Mouse (Mus musculus): ENCODE measurements at regions not wholly inside any gene's neighbourhood (a gene's known extent, or its start where the extent isn't known, plus 50 kb on each side); places are given as distances from the start of the nearest gene placed in this dataset.

- Histone ChIP-seq H3K27ac (ENCODE audit: insufficient read depth, low read depth, low read length) (0 out of 2 replicates have a peak overlapping the region, but pooled peaks have one; percentile 2), H3K27me3 (replicated peaks; ENCODE audit: control insufficient read depth, insufficient read depth, low read length) (no peaks in the 10 kb centered on the region), H3K36me3 (ENCODE audit: control insufficient read depth, insufficient read depth, low read length) (no peaks in the 10 kb centered on the region), H3K4me3 (ENCODE audit: insufficient read depth, low read depth, low read length) (peak overlapping the region; percentile 65), H3K4me1 (ENCODE audit: control insufficient read depth, insufficient read depth, low read length) (peaks cover 8% of the 10 kb centered on the region)
- TF ChIP-seq POLR2A (IDR thresholded peaks at IDR 0.05; ENCODE audit: low read depth, low read length): no peak
- TF ChIP-seq CTCF (conservative IDR thresholded peaks at IDR 0.05; ENCODE audit: insufficient read depth, insufficient read length, low read depth, low read length): no peak
- no peak for DNase-seq
- WGBS: 4% methylated on average over 9 of the region's 9 CpGs
Observed at GRCm38 (mm10) chr7:58398558-58399144, 257.3 kb upstream of the Atp10a start.

DNA sequence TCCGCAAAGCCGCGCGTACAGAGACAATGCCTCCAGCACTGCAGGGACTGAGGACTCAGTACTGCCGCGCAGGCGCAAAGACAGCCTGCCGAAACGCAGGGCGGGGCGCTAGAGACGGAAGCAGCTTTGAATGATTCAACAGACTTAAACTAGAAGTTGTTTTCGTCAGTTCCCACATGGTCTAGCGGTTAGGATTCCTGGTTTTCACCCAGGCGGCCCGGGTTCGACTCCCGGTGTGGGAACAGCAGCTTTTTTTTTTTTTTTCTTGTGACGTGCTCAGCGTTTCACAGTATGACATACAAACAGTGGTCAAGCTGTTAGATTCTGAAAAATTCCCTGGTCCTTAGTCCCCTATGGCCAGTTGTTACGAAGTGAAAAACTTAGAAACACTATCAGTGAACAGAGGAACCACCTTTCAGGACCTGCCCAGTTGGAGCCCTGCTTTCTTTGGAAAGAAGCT is 256.8 kb upstream of the Atp10a start:
- under 1% methylated on average over 21 of the region's 21 CpGs for WGBS
- peak; percentile 96 for DNase-seq
- H3K27ac ChIP-seq (ENCODE audit: insufficient read depth, low read depth, low read length): no peak overlapping the region
- H3K36me3 ChIP-seq (ENCODE audit: control insufficient read depth, insufficient read depth, low read length): no peaks in the 10 kb centered on the region
- TF ChIP-seq CTCF (conservative IDR thresholded peaks at IDR 0.05; ENCODE audit: insufficient read depth, insufficient read length, low read depth, low read length): no peak
- no peak for TF ChIP-seq POLR2A (IDR thresholded peaks at IDR 0.05; ENCODE audit: low read depth, low read length)
- no peaks in the 10 kb centered on the region for H3K27me3 ChIP-seq (replicated peaks; ENCODE audit: control insufficient read depth, insufficient read depth, low read length)
- H3K4me3 ChIP-seq (ENCODE audit: insufficient read depth, low read depth, low read length): peak overlapping the region; percentile 65
- H3K4me1 ChIP-seq (ENCODE audit: control insufficient read depth, insufficient read depth, low read length): peaks cover 8% of the 10 kb centered on the region

- H3K27ac ChIP-seq (ENCODE audit: insufficient read depth, low read depth, low read length): no peak overlapping the region
- no peaks in the 10 kb centered on the region for H3K27me3 ChIP-seq (replicated peaks; ENCODE audit: control insufficient read depth, insufficient read depth, low read length)
- no peaks in the 10 kb centered on the region for H3K36me3 ChIP-seq (ENCODE audit: control insufficient read depth, insufficient read depth, low read length)
- DNase-seq: no peak
- peaks cover 8% of the 10 kb centered on the region for H3K4me1 ChIP-seq (ENCODE audit: control insufficient read depth, insufficient read depth, low read length)
- peak overlapping the region; percentile 50 for H3K4me3 ChIP-seq (ENCODE audit: insufficient read depth, low read depth, low read length)
- no peak for TF ChIP-seq CTCF (conservative IDR thresholded peaks at IDR 0.05; ENCODE audit: insufficient read depth, insufficient read length, low read depth, low read length)
- no peak for TF ChIP-seq POLR2A (IDR thresholded peaks at IDR 0.05; ENCODE audit: low read depth, low read length)
- WGBS: 25% methylated on average over 5 of the region's 5 CpGs
Observed at GRCm38 (mm10) chr7:58399651-58400050, 256.3 kb upstream of the Atp10a start.

GRCm38 (mm10) chr7:58400594-58400993 is 255.4 kb upstream of the Atp10a start:
- Histone ChIP-seq H3K36me3 (ENCODE audit: control insufficient read depth, insufficient read depth, low read length) (no peaks in the 10 kb centered on the region), H3K4me3 (ENCODE audit: insufficient read depth, low read depth, low read length) (no peak overlapping the region), H3K27me3 (replicated peaks; ENCODE audit: control insufficient read depth, insufficient read depth, low read length) (no peaks in the 10 kb centered on the region), H3K27ac (ENCODE audit: insufficient read depth, low read depth, low read length) (no peak overlapping the region), H3K4me1 (ENCODE audit: control insufficient read depth, insufficient read depth, low read length) (peaks cover 8% of the 10 kb centered on the region)
- WGBS: 83% methylated on average over 1 of the region's 1 CpGs
- no peak for TF ChIP-seq CTCF (conservative IDR thresholded peaks at IDR 0.05; ENCODE audit: insufficient read depth, insufficient read length, low read depth, low read length)
- TF ChIP-seq POLR2A (IDR thresholded peaks at IDR 0.05; ENCODE audit: low read depth, low read length): no peak
- no peak for DNase-seq

- no peak overlapping the region for H3K27ac ChIP-seq (ENCODE audit: insufficient read depth, low read depth, low read length)
- WGBS: 46% methylated on average over 2 of the region's 2 CpGs
- DNase-seq: no peak
- TF ChIP-seq CTCF (conservative IDR thresholded peaks at IDR 0.05; ENCODE audit: insufficient read depth, insufficient read length, low read depth, low read length): no peak
- no peak for TF ChIP-seq POLR2A (IDR thresholded peaks at IDR 0.05; ENCODE audit: low read depth, low read length)
- H3K4me3 ChIP-seq (ENCODE audit: insufficient read depth, low read depth, low read length): no peak overlapping the region
- H3K27me3 ChIP-seq (replicated peaks; ENCODE audit: control insufficient read depth, insufficient read depth, low read length): no peaks in the 10 kb centered on the region
- H3K36me3 ChIP-seq (ENCODE audit: control insufficient read depth, insufficient read depth, low read length): no peaks in the 10 kb centered on the region
- no peaks in the 10 kb centered on the region for H3K4me1 ChIP-seq (ENCODE audit: control insufficient read depth, insufficient read depth, low read length)
Observed at GRCm38 (mm10) chr7:58436888-58437625, 218.9 kb upstream of the Atp10a start.

DNA sequence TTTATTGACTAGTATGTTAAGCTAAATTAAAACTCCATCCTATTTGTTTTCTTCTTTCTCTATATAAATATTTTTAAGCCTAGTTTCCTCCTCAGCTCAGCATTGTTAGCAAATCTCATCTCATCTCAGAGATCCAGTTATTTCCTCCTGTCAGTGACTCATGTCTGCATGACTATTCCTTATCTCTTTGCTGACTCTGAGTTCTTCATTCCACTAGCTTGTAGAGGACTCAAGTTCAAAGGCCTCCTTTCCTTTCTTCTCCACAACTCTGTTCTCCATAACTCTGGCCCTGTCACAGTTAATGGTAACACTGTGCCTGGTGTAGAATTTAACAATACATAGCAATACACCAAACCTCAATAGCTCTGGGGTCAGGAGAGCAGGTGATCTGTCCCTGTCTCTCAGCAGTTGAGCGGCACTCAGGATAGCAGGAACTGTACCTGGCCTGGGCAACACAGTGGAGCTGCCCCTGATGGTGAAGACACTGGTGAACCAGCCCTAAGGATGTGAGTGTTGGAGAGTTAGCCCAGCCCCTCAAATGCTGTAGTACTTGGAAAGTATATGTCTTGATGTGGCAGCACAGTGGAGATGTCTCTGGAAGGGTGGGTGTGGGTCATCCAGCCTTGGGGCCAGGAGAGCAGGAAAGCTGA is 213.3 kb upstream of the Atp10a start:
- H3K27ac ChIP-seq (ENCODE audit: insufficient read depth, low read depth, low read length): no peak overlapping the region
- H3K36me3 ChIP-seq (ENCODE audit: control insufficient read depth, insufficient read depth, low read length): no peaks in the 10 kb centered on the region
- H3K4me3 ChIP-seq (ENCODE audit: insufficient read depth, low read depth, low read length): no peak overlapping the region
- no peaks in the 10 kb centered on the region for H3K27me3 ChIP-seq (replicated peaks; ENCODE audit: control insufficient read depth, insufficient read depth, low read length)
- TF ChIP-seq CTCF (conservative IDR thresholded peaks at IDR 0.05; ENCODE audit: insufficient read depth, insufficient read length, low read depth, low read length) (no peak), POLR2A (IDR thresholded peaks at IDR 0.05; ENCODE audit: low read depth, low read length) (no peak)
- no peaks in the 10 kb centered on the region for H3K4me1 ChIP-seq (ENCODE audit: control insufficient read depth, insufficient read depth, low read length)
- DNase-seq: no peak
- WGBS: 83% methylated on average over 1 of the region's 1 CpGs

DNA sequence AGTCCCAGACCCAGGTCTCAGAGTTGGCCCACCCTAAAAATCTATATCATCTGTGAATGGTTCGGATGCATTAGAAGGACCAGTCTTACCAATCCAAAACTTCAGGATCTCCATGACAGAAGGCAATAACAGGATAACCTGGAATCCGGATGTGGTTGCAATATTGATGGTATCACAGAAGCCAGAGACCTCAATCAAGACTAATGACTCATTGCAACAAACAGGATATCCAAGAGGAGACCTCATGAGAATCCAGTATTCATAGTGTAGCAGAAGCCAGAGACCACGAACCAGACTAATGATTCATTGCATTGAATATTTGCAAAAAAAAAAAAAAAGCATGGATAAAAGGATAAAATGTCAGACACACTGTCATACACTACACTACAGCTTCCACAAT is 212.7 kb upstream of the Atp10a start:
- no peak for DNase-seq
- no peaks in the 10 kb centered on the region for H3K27me3 ChIP-seq (replicated peaks; ENCODE audit: control insufficient read depth, insufficient read depth, low read length)
- TF ChIP-seq POLR2A (IDR thresholded peaks at IDR 0.05; ENCODE audit: low read depth, low read length) (no peak), CTCF (conservative IDR thresholded peaks at IDR 0.05; ENCODE audit: insufficient read depth, insufficient read length, low read depth, low read length) (no peak)
- 71% methylated on average over 3 of the region's 3 CpGs for WGBS
- no peak overlapping the region for H3K27ac ChIP-seq (ENCODE audit: insufficient read depth, low read depth, low read length)
- H3K4me1 ChIP-seq (ENCODE audit: control insufficient read depth, insufficient read depth, low read length): no peaks in the 10 kb centered on the region
- no peak overlapping the region for H3K4me3 ChIP-seq (ENCODE audit: insufficient read depth, low read depth, low read length)
- H3K36me3 ChIP-seq (ENCODE audit: control insufficient read depth, insufficient read depth, low read length): no peaks in the 10 kb centered on the region
